Mouse (Mus musculus): ENCODE measurements around the gene Birc6.
"Not testable (repeated sequence)": the region's sequence is repeated elsewhere in the genome, so short reads cannot be mapped to it uniquely, and the experiment has no call there.

The Birc6 gene

GRCm38 (mm10) chr17:74564151-74564550, 36.1 kb downstream of the Birc6 start:
- no peak for DNase-seq (ENCODE audit: low spot score)

GRCm38 (mm10) chr17:74569219-74569618, 41.1 kb downstream of the Birc6 start:
- no peak for DNase-seq (ENCODE audit: low spot score)

- DNase-seq (ENCODE audit: low spot score) = no peak
Observed at GRCm38 (mm10) chr17:74570585-74570984, 42.5 kb downstream of the Birc6 start.

GRCm38 (mm10) chr17:74577173-74577572, 49.1 kb downstream of the Birc6 start:
- DNase-seq (ENCODE audit: low spot score) = no peak

GRCm38 (mm10) chr17:74579586-74579985, 51.5 kb downstream of the Birc6 start:
- no peak for DNase-seq (ENCODE audit: low spot score)

GRCm38 (mm10) chr17:74580738-74581137, 52.6 kb downstream of the Birc6 start:
- no peak for DNase-seq (ENCODE audit: low spot score)

GRCm38 (mm10) chr17:74586768-74587167, 58.7 kb downstream of the Birc6 start:
- no peak for DNase-seq (ENCODE audit: low spot score)

- DNase-seq (ENCODE audit: low spot score) = no peak
Observed at GRCm38 (mm10) chr17:74598908-74599307, 70.8 kb downstream of the Birc6 start.

- DNase-seq (ENCODE audit: low spot score) = no peak
Observed at GRCm38 (mm10) chr17:74599396-74599795, 71.3 kb downstream of the Birc6 start.

- no peak for DNase-seq (ENCODE audit: low spot score)
Observed at GRCm38 (mm10) chr17:74601201-74601600, 73.1 kb downstream of the Birc6 start.

- no peak for DNase-seq (ENCODE audit: low spot score)
Observed at GRCm38 (mm10) chr17:74630798-74631197, 102.7 kb downstream of the Birc6 start.

- no peak for DNase-seq (ENCODE audit: low spot score)
Observed at GRCm38 (mm10) chr17:74642445-74642844, 114.3 kb downstream of the Birc6 start.

GRCm38 (mm10) chr17:74658362-74658761, 130.3 kb downstream of the Birc6 start:
- DNase-seq (ENCODE audit: low spot score) = no peak

- no peak for DNase-seq (ENCODE audit: low spot score)
Observed at GRCm38 (mm10) chr17:74668010-74668409, 139.9 kb downstream of the Birc6 start.

- no peak for DNase-seq (ENCODE audit: low spot score)
Observed at GRCm38 (mm10) chr17:74670031-74670430, 141.9 kb downstream of the Birc6 start.

- no peak for DNase-seq (ENCODE audit: low spot score)
Observed at GRCm38 (mm10) chr17:74672446-74672845, 144.4 kb downstream of the Birc6 start.

GRCm38 (mm10) chr17:74673251-74673650, 145.2 kb downstream of the Birc6 start:
- peak; percentile 65 for DNase-seq (ENCODE audit: low spot score)

GRCm38 (mm10) chr17:74678061-74678460, 150.0 kb downstream of the Birc6 start:
- DNase-seq (ENCODE audit: low spot score) = no peak

GRCm38 (mm10) chr17:74684927-74685326, 156.8 kb downstream of the Birc6 start:
- no peak for DNase-seq (ENCODE audit: low spot score)

GRCm38 (mm10) chr17:74688555-74688954, 160.5 kb downstream of the Birc6 start:
- DNase-seq (ENCODE audit: low spot score) = no peak

GRCm38 (mm10) chr17:74689406-74689805, 161.3 kb downstream of the Birc6 start:
- no peak for DNase-seq (ENCODE audit: low spot score)

GRCm38 (mm10) chr17:74701661-74702060, 173.6 kb downstream of the Birc6 start:
- DNase-seq (ENCODE audit: low spot score) = not testable (repeated sequence)

- DNase-seq (ENCODE audit: low spot score) = no peak
Observed at GRCm38 (mm10) chr17:74705480-74705879, 177.4 kb downstream of the Birc6 start.

GRCm38 (mm10) chr17:74706593-74706992, 178.5 kb downstream of the Birc6 start:
- DNase-seq (ENCODE audit: low spot score) = no peak

GRCm38 (mm10) chr17:74707637-74708152, 179.6 kb downstream of the Birc6 start:
- DNase-seq (ENCODE audit: low spot score) = no peak

Measured in embryo, embryonic 10 days (tissue).